Mouse (Mus musculus): Measurements from ENCODE around the gene Spata45. TPM values are rescaled to one million over a fixed set of nuclear protein-coding genes. Genes with fewer than 3 reads are reported as not detected.

Gene Spata45
- total RNA-seq (2012; rRNA removed) (not detected in 2 replicates), total RNA-seq (2014; rRNA removed) (not detected in 2 replicates), polyA plus RNA-seq (2012; ENCODE audit: insufficient read length, low read depth) (0.76 TPM in 1 of 2 replicates, not detected in the other)

GRCm38 (mm10) chr1:191036554-191037334, at the start of gene Spata45:
TSS of gene Spata45 (plus strand) at chr1:191036639.
- no peaks in the 10 kb centered on the region for H3K79me2 ChIP-seq (replicated peaks; ENCODE audit: control insufficient read depth, extremely low read depth, insufficient read depth, poor library complexity, severe bottlenecking)
- no peaks in the 10 kb centered on the region; a peak in 1 of 4 replicates for H3K4me1 ChIP-seq (ENCODE audit: control insufficient read depth in 1 of 2, insufficient read depth in 2 of 2)
- in situ Hi-C loops (cut with MboI; ENCODE audit: low pct_ligation_motif_present, low pct_unique_long_range_greater_than_20kb, low sequenced_read_pairs) (no loop called here), dilution Hi-C loops (cut with MboI; ENCODE audit: extremely low pct_ligation_motif_present, extremely low pct_unique_long_range_greater_than_20kb, low sequenced_read_pairs) (no loop called here)
- no peaks in the 10 kb centered on the region for H3K27me3 ChIP-seq (replicated peaks)
- H3K9me3 ChIP-seq (replicated peaks; ENCODE audit: low read length): no peaks in the 10 kb centered on the region
- no peak within 1 kb of the TSS for H3K4me2 ChIP-seq (ENCODE audit: insufficient read depth, low read depth, poor library complexity, severe bottlenecking)
- DNase-seq (ENCODE audit: extremely low read depth): no peak
- no peak within 1 kb of the TSS for H3K27ac ChIP-seq (ENCODE audit: insufficient read depth, low read depth)
- TF ChIP-seq MEF2A (IDR thresholded peaks at IDR 0.05; ENCODE audit: borderline replicate concordance, low read depth, low read length): no peak
- TF ChIP-seq ZNF384 (IDR thresholded peaks at IDR 0.05; ENCODE audit: low read depth, low read length): no peak
- TF ChIP-seq NRF1 (IDR thresholded peaks at IDR 0.05; ENCODE audit: low read depth, low read length): no peak
- TF ChIP-seq IRF4 (IDR thresholded peaks at IDR 0.05; ENCODE audit: low read depth, low read length): no peak
- no peak for TF ChIP-seq E2F4 (IDR thresholded peaks at IDR 0.05; ENCODE audit: insufficient replicate concordance, low read depth, low read length)
- TF ChIP-seq USF1 (IDR thresholded peaks at IDR 0.05; ENCODE audit: low read depth, low read length): no peak
- no peak for TF ChIP-seq MXI1 (IDR thresholded peaks at IDR 0.05; ENCODE audit: low read depth, low read length)
- TF ChIP-seq ELF1 (IDR thresholded peaks at IDR 0.05; ENCODE audit: low read depth, low read length): no peak
- no peak for TF ChIP-seq JUN (IDR thresholded peaks at IDR 0.05; ENCODE audit: insufficient read depth, low read depth, low read length)
- no peak for TF ChIP-seq RAD21 (IDR thresholded peaks at IDR 0.05; ENCODE audit: low read depth, low read length)
- no peak for TF ChIP-seq KAT2A (IDR thresholded peaks at IDR 0.05; ENCODE audit: insufficient replicate concordance, low read length)
- no peak for TF ChIP-seq PAX5 (IDR thresholded peaks at IDR 0.05; ENCODE audit: low read length)
- no peak for TF ChIP-seq MYC (IDR thresholded peaks at IDR 0.05; ENCODE audit: low read depth, low read length)
- no peak within 1 kb of the TSS for H3K9ac ChIP-seq (ENCODE audit: insufficient read depth, low read depth)
- no peak within 1 kb of the TSS for H3K4me3 ChIP-seq (replicated peaks in 1 of 3; ENCODE audit: low read depth in 2 of 3, low read length in 2 of 3, poor library complexity in 1 of 3)
- peaks cover 0 to 4% of the 10 kb centered on the region in 2 experiments for H3K36me3 ChIP-seq (replicated peaks in 1 of 2; ENCODE audit: control insufficient read depth in 1 of 2, insufficient read depth in 1 of 2, low read length in 1 of 2)

GRCm38 (mm10) chr1:190989437-190990082, 46.9 kb upstream of the Spata45 start:
- no peak overlapping the region for H3K4me2 ChIP-seq (ENCODE audit: insufficient read depth, low read depth, poor library complexity, severe bottlenecking)
- no peak overlapping the region for H3K27ac ChIP-seq (ENCODE audit: insufficient read depth, low read depth)
- in situ Hi-C loops (cut with MboI; ENCODE audit: low pct_ligation_motif_present, low pct_unique_long_range_greater_than_20kb, low sequenced_read_pairs) (no loop called here), dilution Hi-C loops (cut with MboI; ENCODE audit: extremely low pct_ligation_motif_present, extremely low pct_unique_long_range_greater_than_20kb, low sequenced_read_pairs) (no loop called here)
- TF ChIP-seq PAX5 (IDR thresholded peaks at IDR 0.05; ENCODE audit: low read length): no peak
- TF ChIP-seq SMC3 (IDR thresholded peaks at IDR 0.05; ENCODE audit: low read depth, low read length): peak; percentile 74
- no peak for TF ChIP-seq CHD2 (IDR thresholded peaks at IDR 0.05; ENCODE audit: low read length)
- no peak for TF ChIP-seq TCF12 (IDR thresholded peaks at IDR 0.05; ENCODE audit: low read depth, low read length)
- no peak for TF ChIP-seq GABPA (IDR thresholded peaks at IDR 0.05; ENCODE audit: insufficient replicate concordance, low read depth, low read length)
- peak; percentile 39 to 65; a peak in 3 of 4 replicates for TF ChIP-seq CTCF (conservative IDR thresholded peaks at IDR 0.05 in 1 of 2, IDR thresholded peaks at IDR 0.05 in 1 of 2; ENCODE audit: low read depth in 2 of 2, low read length in 2 of 2)
- TF ChIP-seq RAD21 (IDR thresholded peaks at IDR 0.05; ENCODE audit: low read depth, low read length): peak; percentile 70
- H3K79me2 ChIP-seq (replicated peaks; ENCODE audit: control insufficient read depth, extremely low read depth, insufficient read depth, poor library complexity, severe bottlenecking): no peaks in the 10 kb centered on the region
- peaks cover 5 to 27% of the 10 kb centered on the region in 2 experiments; a peak in 3 of 4 replicates for H3K4me1 ChIP-seq (ENCODE audit: control insufficient read depth in 1 of 2, insufficient read depth in 2 of 2)
- no peaks in the 10 kb centered on the region for H3K9me3 ChIP-seq (replicated peaks; ENCODE audit: low read length)
- H3K4me3 ChIP-seq (replicated peaks in 1 of 3; ENCODE audit: low read depth in 2 of 3, low read length in 2 of 3, poor library complexity in 1 of 3): no peak overlapping the region
- H3K9ac ChIP-seq (ENCODE audit: insufficient read depth, low read depth): no peak overlapping the region
- DNase-seq (ENCODE audit: extremely low read depth): no peak
- no peaks in the 10 kb centered on the region for H3K36me3 ChIP-seq (replicated peaks in 1 of 2; ENCODE audit: control insufficient read depth in 1 of 2, insufficient read depth in 1 of 2, low read length in 1 of 2)
- H3K27me3 ChIP-seq (replicated peaks): no peaks in the 10 kb centered on the region
